Mouse (Mus musculus) urinary bladder, adult 18-20 months (tissue): ENCODE results near the gene Scn3b.

Experiments used
- DNase-seq, 2 experiments: peaks; one replicate each; pipeline ENCODE4 v3.0.0; 2022; ENCODE audit warnings: low spot score in 2 of 2, mixed read lengths in 2 of 2

The Scn3b gene

GRCm38 (mm10) chr9:40337131-40337820 is 68.3 kb downstream of the Scn3b start:
- DNase-seq: no peak

DNA sequence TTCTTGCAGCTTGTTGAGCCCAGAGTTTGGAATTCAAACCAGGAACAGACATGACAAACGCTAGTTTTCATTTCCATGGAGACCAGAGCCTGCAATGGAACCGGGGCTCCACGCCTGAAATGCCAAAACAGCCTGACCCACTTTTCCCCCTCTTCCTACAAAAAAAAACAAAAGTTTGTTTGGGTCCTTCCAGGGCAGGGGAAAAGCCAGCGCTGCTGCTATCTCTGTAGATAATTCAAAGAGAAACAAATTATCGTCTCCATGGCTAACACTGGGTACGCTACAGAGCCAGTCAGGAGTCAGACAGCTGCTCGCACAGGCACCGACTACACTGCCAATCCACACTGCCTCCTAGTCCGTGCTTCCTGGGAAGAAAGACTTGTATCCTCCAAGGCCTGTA is 70.6 kb downstream of the Scn3b start:
- DNase-seq: no peak
